Mouse (Mus musculus): ENCODE results near the gene Fhl2. TPM values are rescaled to one million over a fixed set of nuclear protein-coding genes. Genes with fewer than 3 reads are reported as not detected.
"Not testable (repeated sequence)": the region's sequence is repeated elsewhere in the genome, so short reads cannot be mapped to it uniquely, and the experiment has no call there.

The Fhl2 gene
- polyA plus RNA-seq, 1 experiment from 2014 or later: 228 TPM

DNA sequence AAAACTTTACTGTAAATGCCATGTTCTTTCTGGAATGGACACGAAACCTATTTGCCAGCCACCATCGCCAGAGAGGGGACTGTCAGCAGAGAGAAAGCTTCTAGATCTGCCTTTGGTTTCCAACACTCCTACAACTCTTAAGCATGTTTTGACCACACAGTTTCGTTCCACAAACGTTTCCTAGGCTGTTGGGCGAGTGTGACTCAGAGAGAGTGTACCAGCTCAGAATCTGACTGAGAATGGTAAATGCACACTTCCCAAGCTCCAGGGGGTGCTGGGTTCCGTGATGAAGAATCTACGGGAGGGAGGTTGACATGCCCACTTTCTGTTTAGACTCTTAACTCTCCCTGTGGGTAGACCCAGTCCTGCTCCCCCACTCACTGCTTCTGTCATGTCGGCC, 5.7 kb downstream of the Fhl2 start:
- peaks cover 41% of the 10 kb centered on the region for H3K4me1 ChIP-seq
- H3K4me3 ChIP-seq: peak overlapping the region; percentile 29
- 74% methylated on average over 8 of the region's 8 CpGs for WGBS
- no peaks in the 10 kb centered on the region for H3K36me3 ChIP-seq
- peak overlapping the region; percentile 53; the same call in 1 of the 2 replicates for H3K27ac ChIP-seq (replicated peaks)
- peak overlapping the region; percentile 71 for H3K9ac ChIP-seq
- H3K9me3 ChIP-seq: no peaks in the 10 kb centered on the region
- ATAC-seq (ENCODE audit: extremely low read depth, insufficient number of reproducible peaks, low FRiP score, low TSS enrichment): no peak
- H3K27me3 ChIP-seq (replicated peaks): no peaks in the 10 kb centered on the region
- peak overlapping the region; percentile 58 for H3K4me2 ChIP-seq

DNA sequence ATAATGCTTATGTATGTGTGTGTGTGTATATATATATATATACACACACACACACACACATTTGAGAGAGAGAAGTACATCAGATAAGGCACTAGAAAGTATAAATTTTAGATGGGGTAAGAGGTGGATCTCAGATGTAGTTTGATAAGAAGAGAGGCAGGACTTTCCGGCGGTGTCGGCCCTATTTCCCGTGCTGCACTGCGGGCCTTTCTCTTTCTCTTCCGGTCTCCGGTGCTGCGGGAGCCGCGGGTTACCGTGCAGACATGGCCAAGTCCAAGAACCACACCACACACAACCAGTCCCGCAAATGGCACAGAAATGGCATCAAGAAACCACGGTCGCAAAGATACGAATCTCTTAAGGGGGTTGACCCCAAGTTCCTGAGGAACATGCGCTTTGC, 7.9 kb downstream of the Fhl2 start:
- not testable (repeated sequence) for ATAC-seq (ENCODE audit: extremely low read depth, insufficient number of reproducible peaks, low FRiP score, low TSS enrichment)

DNA sequence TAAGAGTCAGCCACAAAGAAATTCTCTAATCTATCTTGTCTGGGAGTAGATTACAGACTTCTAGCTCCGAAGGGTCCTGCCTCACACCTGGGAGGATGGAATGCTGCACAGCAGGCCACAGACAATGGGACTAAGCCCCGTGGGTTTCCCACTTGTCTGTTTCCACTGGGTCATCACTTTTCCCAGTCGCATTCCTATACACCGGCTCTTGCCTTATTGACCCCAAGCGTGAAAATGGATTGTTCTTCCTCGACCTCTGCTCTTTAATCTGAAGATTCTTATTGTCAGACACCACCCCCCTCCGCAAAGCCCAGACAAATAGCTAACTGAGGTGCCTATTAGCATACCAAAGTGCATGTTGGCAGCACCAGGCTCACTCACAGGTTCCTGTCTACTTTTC, 10.4 kb downstream of the Fhl2 start:
- no peaks in the 10 kb centered on the region for H3K9me3 ChIP-seq
- no peaks in the 10 kb centered on the region for H3K36me3 ChIP-seq
- no peak overlapping the region; the same call in 1 of the 2 replicates for H3K9ac ChIP-seq
- peaks cover 48% of the 10 kb centered on the region for H3K4me1 ChIP-seq
- H3K4me2 ChIP-seq: no peak overlapping the region
- no peak overlapping the region for H3K4me3 ChIP-seq
- H3K27me3 ChIP-seq (replicated peaks): no peaks in the 10 kb centered on the region
- ATAC-seq (ENCODE audit: extremely low read depth, insufficient number of reproducible peaks, low FRiP score, low TSS enrichment): no peak
- H3K27ac ChIP-seq (replicated peaks): no peak overlapping the region
- 30% methylated on average over 7 of the region's 7 CpGs for WGBS

More for the DNA sequence above, 7.9 kb downstream of the Fhl2 start:
- not testable (repeated sequence) for H3K27me3 ChIP-seq (replicated peaks); H3K9ac ChIP-seq; H3K36me3 ChIP-seq; H3K27ac ChIP-seq (replicated peaks); H3K4me2 ChIP-seq; H3K9me3 ChIP-seq; H3K4me3 ChIP-seq
- H3K4me1 ChIP-seq: peaks cover 52% of the 10 kb centered on the region
- WGBS: 94% methylated on average over 11 of the region's 16 CpGs

DNA sequence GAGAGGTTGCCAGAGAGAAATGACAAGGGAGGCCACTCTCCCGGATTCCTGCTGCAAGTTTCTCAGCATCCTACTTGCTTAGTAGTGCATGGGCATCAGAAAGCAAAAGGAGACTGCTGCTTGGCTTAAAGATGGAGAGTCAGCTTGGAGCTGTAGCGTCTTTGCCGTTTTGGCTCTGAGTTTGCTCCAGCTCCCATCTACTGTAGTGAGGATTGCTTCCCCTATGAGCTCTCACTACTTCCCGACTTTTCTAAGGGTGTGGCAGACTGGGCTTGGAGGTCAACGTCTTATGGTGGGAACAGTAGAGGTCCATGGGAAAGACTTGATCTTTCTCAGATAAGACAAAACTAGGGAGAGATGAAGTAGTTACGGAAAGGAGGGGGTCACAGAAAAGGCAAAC, 15.9 kb downstream of the Fhl2 start:
- Histone ChIP-seq H3K4me2 (no peak overlapping the region), H3K27ac (replicated peaks) (no peak overlapping the region), H3K9me3 (no peaks in the 10 kb centered on the region), H3K4me1 (peaks cover 28% of the 10 kb centered on the region), H3K36me3 (no peaks in the 10 kb centered on the region), H3K27me3 (replicated peaks) (no peaks in the 10 kb centered on the region), H3K9ac (no peak overlapping the region), H3K4me3 (no peak overlapping the region)
- WGBS: 69% methylated on average over 6 of the region's 6 CpGs
- ATAC-seq (ENCODE audit: extremely low read depth, insufficient number of reproducible peaks, low FRiP score, low TSS enrichment): no peak

DNA sequence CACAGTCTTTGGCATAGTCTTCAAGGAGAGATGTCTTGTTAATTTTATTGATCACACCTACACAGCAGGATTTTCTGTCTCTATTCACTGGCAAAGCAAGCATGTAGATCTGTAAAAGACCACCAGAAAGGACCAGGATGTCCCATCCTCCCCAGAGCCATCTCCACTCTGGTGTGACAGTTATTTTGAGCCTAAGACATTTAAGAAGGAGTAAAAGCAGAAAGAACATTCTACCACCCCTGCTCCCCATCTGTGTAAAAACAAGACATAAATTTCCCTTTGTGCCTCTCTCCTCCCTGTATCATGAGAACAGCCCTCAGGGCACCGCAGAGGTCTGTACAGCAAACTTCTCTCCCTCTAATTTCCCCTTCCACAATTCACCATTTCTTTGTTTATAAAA, 18.0 kb downstream of the Fhl2 start:
- 0 out of 2 replicates have a peak, but pooled peaks cover 3% of the 10 kb centered on the region for H3K36me3 ChIP-seq
- H3K27me3 ChIP-seq (replicated peaks): no peaks in the 10 kb centered on the region
- H3K4me1 ChIP-seq: peaks cover 31% of the 10 kb centered on the region
- H3K4me3 ChIP-seq: no peak overlapping the region
- H3K27ac ChIP-seq (replicated peaks): no peak overlapping the region
- H3K4me2 ChIP-seq: no peak overlapping the region
- 81% methylated on average over 1 of the region's 1 CpGs for WGBS
- ATAC-seq (ENCODE audit: extremely low read depth, insufficient number of reproducible peaks, low FRiP score, low TSS enrichment): no peak
- no peaks in the 10 kb centered on the region for H3K9me3 ChIP-seq
- no peak overlapping the region for H3K9ac ChIP-seq

DNA sequence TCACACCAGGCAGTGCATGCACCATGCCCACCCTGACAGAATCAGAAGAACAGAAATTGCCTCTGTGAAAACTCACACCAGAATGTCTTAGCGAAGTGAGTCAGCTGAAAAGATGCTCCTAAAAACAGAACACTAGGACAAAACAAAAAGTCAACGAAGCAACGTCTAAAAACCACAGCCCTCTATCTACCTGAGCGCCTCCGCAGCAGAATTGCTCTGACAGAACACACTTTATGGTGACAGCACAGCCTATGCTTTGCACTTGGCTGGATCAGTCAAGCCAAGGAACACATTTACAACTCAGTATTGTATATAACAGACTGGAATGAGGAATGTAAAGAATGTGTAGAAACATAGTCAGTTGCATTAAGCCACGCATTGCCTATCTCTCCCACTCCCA, 18.4 kb downstream of the Fhl2 start:
- H3K4me2 ChIP-seq: no peak overlapping the region
- peaks cover 34% of the 10 kb centered on the region for H3K4me1 ChIP-seq
- ATAC-seq (ENCODE audit: extremely low read depth, insufficient number of reproducible peaks, low FRiP score, low TSS enrichment): no peak
- 65% methylated on average over 6 of the region's 6 CpGs for WGBS
- H3K4me3 ChIP-seq: no peak overlapping the region
- no peaks in the 10 kb centered on the region for H3K9me3 ChIP-seq
- H3K27ac ChIP-seq (replicated peaks): no peak overlapping the region
- H3K36me3 ChIP-seq: 0 out of 2 replicates have a peak, but pooled peaks cover 3% of the 10 kb centered on the region
- H3K27me3 ChIP-seq (replicated peaks): no peaks in the 10 kb centered on the region
- H3K9ac ChIP-seq: no peak overlapping the region

DNA sequence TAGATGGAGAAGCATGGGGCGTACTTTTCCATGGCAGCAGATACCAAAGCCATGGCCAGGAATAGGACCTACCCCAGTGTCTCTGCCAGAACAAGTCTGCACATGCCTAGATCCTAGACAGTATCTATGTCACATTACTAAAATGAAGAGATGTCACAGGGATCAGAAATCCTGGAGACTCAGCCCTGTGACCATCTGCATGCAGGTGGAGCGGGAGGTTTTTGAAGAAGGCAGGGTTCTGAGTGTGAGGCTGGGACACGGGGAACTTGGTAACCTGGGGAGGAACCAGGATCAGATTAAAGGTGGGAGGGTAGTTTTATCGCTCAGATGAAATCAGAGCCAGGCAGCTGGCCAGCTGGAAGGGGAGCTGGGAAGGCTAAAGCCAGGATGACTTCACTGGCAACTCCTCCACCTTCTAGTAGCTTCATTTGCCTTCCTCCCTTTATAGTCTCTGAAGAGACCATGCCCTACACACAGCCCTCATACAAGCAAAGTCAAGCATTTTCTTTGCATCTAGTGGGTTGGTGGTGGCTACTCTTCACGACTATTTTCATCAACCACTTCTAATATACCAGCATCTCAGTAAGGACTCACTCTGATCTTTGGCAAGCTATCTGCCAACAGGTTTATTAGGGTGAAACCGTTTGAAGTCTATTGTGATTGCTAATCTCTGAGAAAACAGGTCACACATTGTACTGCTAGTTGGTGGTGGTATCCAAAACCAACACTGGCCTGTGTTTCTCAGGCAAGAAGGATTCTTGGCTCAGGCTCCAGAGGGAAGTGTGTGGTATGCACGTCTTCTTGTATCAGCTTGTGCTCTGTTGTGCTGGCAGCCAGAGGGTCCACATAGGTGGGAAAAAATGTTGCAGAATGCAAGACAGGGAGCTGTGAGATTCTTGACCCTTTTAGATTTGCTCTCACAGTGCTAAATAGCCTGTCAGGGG, 23.2 kb downstream of the Fhl2 start:
- no peaks in the 10 kb centered on the region for H3K27me3 ChIP-seq (replicated peaks)
- H3K4me3 ChIP-seq: no peak overlapping the region
- 0 out of 2 replicates have a peak, but pooled peaks cover 3% of the 10 kb centered on the region for H3K36me3 ChIP-seq
- peak overlapping the region; percentile 77 for H3K27ac ChIP-seq (replicated peaks)
- H3K4me2 ChIP-seq: peak overlapping the region; percentile 0; the same call in 1 of the 2 replicates
- 48% methylated on average over 7 of the region's 7 CpGs for WGBS
- peaks cover 66% of the 10 kb centered on the region for H3K4me1 ChIP-seq
- no peak overlapping the region for H3K9ac ChIP-seq
- no peak; the same call in 1 of the 2 replicates for ATAC-seq (ENCODE audit: extremely low read depth, insufficient number of reproducible peaks, low FRiP score, low TSS enrichment)
- no peaks in the 10 kb centered on the region for H3K9me3 ChIP-seq

DNA sequence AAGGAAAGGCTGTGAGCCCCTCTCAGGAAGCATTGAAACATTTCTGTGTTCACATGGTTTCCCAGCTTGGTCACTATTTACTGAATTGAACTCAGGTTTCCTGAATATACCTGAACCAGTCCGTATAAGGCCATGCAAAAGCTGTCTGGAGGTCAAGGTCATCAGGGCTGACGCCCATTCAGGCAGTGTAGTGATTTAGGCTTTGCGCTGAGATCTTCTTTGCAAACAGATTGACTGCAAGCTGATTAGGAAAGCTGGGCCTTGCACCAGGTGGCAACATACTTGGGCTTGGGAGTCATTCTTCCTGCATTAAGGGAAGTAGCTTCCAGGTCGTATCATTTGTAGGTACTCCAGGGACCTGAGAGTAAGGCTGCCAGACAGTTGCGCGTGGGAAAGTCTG, 25.0 kb downstream of the Fhl2 start:
- WGBS: 72% methylated on average over 6 of the region's 6 CpGs
- no peak overlapping the region for H3K4me2 ChIP-seq
- ATAC-seq (ENCODE audit: extremely low read depth, insufficient number of reproducible peaks, low FRiP score, low TSS enrichment): no peak
- no peak overlapping the region for H3K4me3 ChIP-seq
- 0 out of 2 replicates have a peak, but pooled peaks cover 3% of the 10 kb centered on the region for H3K36me3 ChIP-seq
- no peaks in the 10 kb centered on the region for H3K9me3 ChIP-seq
- no peak overlapping the region for H3K9ac ChIP-seq
- peak overlapping the region; percentile 13; the same call in 1 of the 2 replicates for H3K27ac ChIP-seq (replicated peaks)
- peaks cover 75% of the 10 kb centered on the region for H3K4me1 ChIP-seq
- H3K27me3 ChIP-seq (replicated peaks): no peaks in the 10 kb centered on the region

DNA sequence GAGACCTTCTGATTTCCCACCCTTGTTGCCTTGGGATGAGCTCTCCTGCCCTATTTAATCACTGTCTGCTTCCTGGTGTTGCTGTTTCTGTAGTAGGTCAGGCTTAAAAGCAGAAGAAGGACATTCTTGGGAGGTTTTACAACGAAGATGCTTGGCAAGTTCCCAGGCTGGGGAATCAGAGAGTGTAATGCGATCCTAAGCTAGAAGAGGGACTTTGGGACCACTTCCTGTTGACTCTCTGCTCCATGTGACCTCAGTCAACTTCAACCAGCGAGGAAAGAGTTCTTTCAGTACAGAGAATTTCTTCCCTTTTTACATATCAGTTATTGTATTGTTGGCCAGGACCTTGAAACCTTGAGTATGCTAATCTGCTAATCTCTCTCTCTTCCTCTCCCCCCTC, 25.7 kb downstream of the Fhl2 start:
- Histone ChIP-seq H3K4me2 (no peak overlapping the region), H3K27me3 (replicated peaks) (no peaks in the 10 kb centered on the region), H3K9me3 (no peaks in the 10 kb centered on the region), H3K36me3 (0 out of 2 replicates have a peak, but pooled peaks cover 3% of the 10 kb centered on the region), H3K9ac (no peak overlapping the region), H3K4me3 (no peak overlapping the region), H3K4me1 (peaks cover 75% of the 10 kb centered on the region), H3K27ac (replicated peaks) (peak overlapping the region; percentile 13; the same call in 1 of the 2 replicates)
- 23% methylated on average over 3 of the region's 3 CpGs for WGBS
- ATAC-seq (ENCODE audit: extremely low read depth, insufficient number of reproducible peaks, low FRiP score, low TSS enrichment): no peak

DNA sequence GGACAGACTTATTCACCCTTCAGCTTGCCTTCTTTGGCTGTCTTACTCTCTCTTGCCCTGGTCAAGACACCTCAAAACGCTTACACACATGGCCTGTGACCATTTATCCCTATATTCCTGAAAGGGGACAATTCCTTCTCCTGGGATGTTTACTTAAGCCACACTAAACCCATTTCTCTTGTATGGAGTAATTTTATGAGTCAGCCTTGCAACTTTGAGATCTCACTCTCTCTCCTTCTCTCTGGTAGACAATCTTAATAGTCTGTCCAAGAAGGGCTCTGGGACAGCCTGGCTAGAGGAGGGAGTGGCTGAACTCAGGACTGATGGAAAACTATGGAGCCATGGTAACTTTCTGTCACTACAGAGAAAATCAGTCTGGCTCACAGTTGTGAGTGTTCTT, 27.1 kb downstream of the Fhl2 start:
- ATAC-seq (ENCODE audit: extremely low read depth, insufficient number of reproducible peaks, low FRiP score, low TSS enrichment): no peak
- Histone ChIP-seq H3K4me2 (no peak overlapping the region), H3K9me3 (no peaks in the 10 kb centered on the region), H3K4me1 (peaks cover 69% of the 10 kb centered on the region), H3K36me3 (peaks cover 7% of the 10 kb centered on the region), H3K4me3 (no peak overlapping the region), H3K9ac (no peak overlapping the region), H3K27ac (replicated peaks) (no peak overlapping the region), H3K27me3 (replicated peaks) (no peaks in the 10 kb centered on the region)
- WGBS: 90% methylated on average over 1 of the region's 1 CpGs

DNA sequence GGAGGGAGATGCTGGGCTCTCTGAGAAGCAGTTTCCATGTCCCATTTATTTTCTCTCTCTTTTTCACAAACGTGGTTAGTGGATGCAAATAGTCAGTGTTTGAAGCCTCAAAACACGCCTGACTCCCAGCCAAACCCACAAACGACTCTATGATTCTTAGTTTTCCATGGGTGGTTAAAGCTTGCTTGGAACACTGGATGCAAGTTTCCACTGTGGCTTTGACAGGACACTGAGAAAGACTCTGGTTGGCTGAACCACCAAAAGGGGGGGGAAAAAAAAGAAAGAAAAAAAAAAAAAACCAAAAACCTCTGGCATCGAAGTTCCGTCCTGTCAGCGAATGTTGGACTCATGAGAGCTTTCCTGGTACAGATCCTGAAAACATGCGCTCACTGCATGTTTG, 27.6 kb downstream of the Fhl2 start:
- no peak overlapping the region; the same call in 1 of the 2 replicates for H3K27ac ChIP-seq (replicated peaks)
- no peaks in the 10 kb centered on the region for H3K27me3 ChIP-seq (replicated peaks)
- H3K36me3 ChIP-seq: peaks cover 8% of the 10 kb centered on the region
- WGBS: 80% methylated on average over 7 of the region's 7 CpGs
- H3K9ac ChIP-seq: 0 out of 2 replicates have a peak overlapping the region, but pooled peaks have one; percentile 40
- no peak overlapping the region for H3K4me2 ChIP-seq
- H3K9me3 ChIP-seq: no peaks in the 10 kb centered on the region
- no peak for ATAC-seq (ENCODE audit: extremely low read depth, insufficient number of reproducible peaks, low FRiP score, low TSS enrichment)
- no peak overlapping the region for H3K4me3 ChIP-seq
- peaks cover 69% of the 10 kb centered on the region for H3K4me1 ChIP-seq

Data from heart, embryonic 13.5 days (tissue).